Mouse (Mus musculus) ES-E14 (cell line): ENCODE measurements around the gene Stat6.

Experiments
- CHD2 ChIP-seq: IDR thresholded peaks from 2 replicates; pipeline ENCODE4 v1.6.1; 2014; ENCODE audit warnings: mild to moderate bottlenecking, low read depth, low read length, inconsistent platforms
- MAFK ChIP-seq: IDR thresholded peaks from 2 replicates; pipeline ENCODE4 v1.6.1; 2014; ENCODE audit warnings: mild to moderate bottlenecking, low read depth, low read length, inconsistent platforms; ENCODE audit not compliant: insufficient read depth
- ZC3H11A ChIP-seq: IDR thresholded peaks from 2 replicates; pipeline ENCODE4 v1.6.1; 2012; ENCODE audit warnings: low read depth, mild to moderate bottlenecking, inconsistent platforms, low read length, borderline replicate concordance

- TF ChIP-seq CHD2 (no peak), ZC3H11A (no peak), MAFK (no peak)
Measured at GRCm38 (mm10) chr10:127661291-127661914, 18.6 kb downstream of the Stat6 start.
